Comparison of ENCODE assay signal across 9 mouse cellular contexts in the genomic region with DNA sequence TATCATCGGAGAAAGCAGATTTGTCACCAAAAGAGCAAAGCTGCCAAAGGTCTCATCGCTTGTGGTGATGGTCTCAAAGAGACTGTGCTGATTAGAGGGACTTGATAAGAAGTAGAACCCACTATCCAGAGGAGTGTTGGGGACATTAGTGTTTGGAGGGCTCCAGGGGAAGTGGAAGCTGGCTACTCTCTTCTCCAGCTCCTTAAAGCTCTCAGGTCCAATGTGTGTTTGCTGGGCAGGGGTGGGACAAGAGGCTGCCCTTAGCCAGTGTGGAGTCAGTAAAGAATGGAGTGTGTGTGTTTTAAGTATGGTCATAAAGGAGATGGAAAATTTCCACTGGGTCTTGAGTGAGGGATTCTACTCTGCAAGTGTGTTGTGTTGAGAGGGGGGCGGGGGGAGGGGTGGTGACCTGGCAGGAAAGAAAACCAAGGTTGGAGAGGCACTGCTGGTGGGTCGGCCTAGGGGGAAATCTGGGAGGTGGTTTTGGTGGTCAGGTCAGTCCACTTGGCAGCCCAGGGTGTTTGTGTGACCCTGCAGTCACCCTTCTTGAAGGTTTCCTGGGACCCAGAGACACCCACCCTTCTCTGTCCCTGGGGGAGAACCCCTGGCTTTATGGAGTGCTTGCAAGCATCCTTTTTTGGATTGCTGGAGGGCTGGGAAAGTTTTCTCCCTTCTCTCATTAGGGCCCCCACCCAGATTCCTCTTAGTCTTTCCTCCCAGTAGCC. TPM values are rescaled to one million over a fixed set of nuclear protein-coding genes. Genes with fewer than 3 reads are reported as not detected.
DNase-seq lines count a peak whose midpoint lies in the region; ATAC-seq and TF ChIP-seq lines count a peak whose summit lies in the region.
"Had no signal": no experiment of that assay in that cellular context is flagged by ENCODE, and none has a peak within 500 bp of the region (broad histone marks: within the 10 kb centered on the region; RNA-seq: fewer than 3 reads in every experiment).

No protein-coding gene starts in this region.

- H3K9ac ChIP-seq in heart, embryonic 16.5 days (ENCODE audit: low read length), result peak overlapping the region; percentile 96
- 0 out of 2 replicates have a peak overlapping the region, but pooled peaks have one; percentile 30 for H3K9ac ChIP-seq in liver, embryonic 11.5 days (ENCODE audit: low read depth, low read length)

- H3K27ac ChIP-seq in heart, embryonic 16.5 days (ENCODE audit: low read length), result peak overlapping the region; percentile 87
- H3K27ac ChIP-seq in liver, embryonic 11.5 days (ENCODE audit: low read depth, low read length), result 0 out of 2 replicates have a peak overlapping the region, but pooled peaks have one; percentile 19
- H3K27ac ChIP-seq in olfactory bulb, adult 2 months (ENCODE audit: insufficient read depth, low read depth, low read length), result peak overlapping the region; percentile 25; the same call in 1 of the 2 replicates

- no peak for ATAC-seq in heart, embryonic 16.5 days (replicated peaks; ENCODE audit: extremely low read depth, insufficient read depth, low FRiP score)
- no peak for ATAC-seq in liver, embryonic 11.5 days (replicated peaks; ENCODE audit: low FRiP score)

- TF ChIP-seq POLR2A in olfactory bulb, adult 2 months (IDR thresholded peaks at IDR 0.05; ENCODE audit: insufficient read depth, low read depth, low read length), result no peak

- TF ChIP-seq CTCF in olfactory bulb, adult 2 months (IDR thresholded peaks at IDR 0.05; ENCODE audit: insufficient read depth, low read depth, low read length), result no peak

- H3K36me3 ChIP-seq in heart, embryonic 16.5 days (ENCODE audit: control insufficient read depth, insufficient read depth), result peaks cover 3% of the 10 kb centered on the region
- no peaks in the 10 kb centered on the region for H3K36me3 ChIP-seq in liver, embryonic 11.5 days (ENCODE audit: control insufficient read depth, insufficient read depth, low read length)

- WGBS in heart, embryonic 16.5 days, result 12% methylated on average over 4 of the region's 4 CpGs
- 26% methylated on average over 4 of the region's 4 CpGs for WGBS in liver, embryonic 11.5 days
- 55% methylated on average over 4 of the region's 4 CpGs for WGBS in olfactory bulb, adult 2 months

- peak; percentile 51 for DNase-seq in kidney, adult 9 months
- no peak for DNase-seq in kidney, adult 11 months
- no peak for DNase-seq in liver, embryonic 11.5 days (ENCODE audit: low spot score)
- DNase-seq in right cerebral cortex, postnatal 4 days, result no peak
- DNase-seq in layer of hippocampus, postnatal 36 days, result no peak
- DNase-seq in c-Kit-positive CD71-positive TER-119-positive erythroid progenitor cells, embryonic 14.5 days (ENCODE audit: low spot score), result no peak

- peak overlapping the region; percentile 87 for H3K4me3 ChIP-seq in heart, embryonic 16.5 days (ENCODE audit: low read length)
- H3K4me3 ChIP-seq in liver, embryonic 11.5 days (ENCODE audit: low read depth, low read length), result peak overlapping the region; percentile 60
- peak overlapping the region; percentile 48 for H3K4me3 ChIP-seq in olfactory bulb, adult 2 months (ENCODE audit: insufficient read depth, low read depth, low read length)

- no peaks in the 10 kb centered on the region for H3K9me3 ChIP-seq in heart, embryonic 16.5 days (replicated peaks; ENCODE audit: control insufficient read depth, low read length)
- no peaks in the 10 kb centered on the region for H3K9me3 ChIP-seq in liver, embryonic 11.5 days (ENCODE audit: control insufficient read depth, low read length)

- no peaks in the 10 kb centered on the region for H3K27me3 ChIP-seq in heart, embryonic 16.5 days (ENCODE audit: control insufficient read depth, insufficient read depth, low read length)
- H3K27me3 ChIP-seq in liver, embryonic 11.5 days (replicated peaks; ENCODE audit: control insufficient read depth, insufficient read depth, low read length), result peaks cover 11% of the 10 kb centered on the region; the same call in 1 of the 2 replicates

- H3K4me2 ChIP-seq in heart, embryonic 16.5 days (ENCODE audit: low read depth, low read length), result peak overlapping the region; percentile 72
- peak overlapping the region; percentile 98 for H3K4me2 ChIP-seq in liver, embryonic 11.5 days

- peaks cover 22% of the 10 kb centered on the region for H3K4me1 ChIP-seq in heart, embryonic 16.5 days (ENCODE audit: control insufficient read depth, insufficient read depth, low read length)
- H3K4me1 ChIP-seq in liver, embryonic 11.5 days (replicated peaks; ENCODE audit: control insufficient read depth, insufficient read depth, low read length), result peaks cover 18% of the 10 kb centered on the region; the same call in 1 of the 2 replicates
- H3K4me1 ChIP-seq in olfactory bulb, adult 2 months (ENCODE audit: control insufficient read depth, insufficient read depth, low read length), result peaks cover 26% of the 10 kb centered on the region

RNA-seq across cellular contexts. Expression of a gene that starts 1.6 kb away (rescaled TPM):
- polyA plus RNA-seq in heart, embryonic 16.5 days (2015; fragmentation: Nextera tagmentation; extraction: Ambion mirVana), result 90.5 and 91.7 TPM in 2 replicates
- 32.3 and 33.2 TPM in 2 replicates for polyA plus RNA-seq in liver, embryonic 11.5 days (2014; fragmentation: Nextera tagmentation; extraction: Ambion mirVana)
- 64.3 and 543 TPM in 2 replicates for polyA plus RNA-seq in olfactory bulb, adult 2 months (2012; ENCODE audit: insufficient read depth, insufficient read length, low replicate concordance, missing spikeins)
- 10 to 100 TPM; 49.2 to 60.3 TPM for total RNA-seq in layer of hippocampus, postnatal 36 days (2021)
- total RNA-seq: MEL had no signal

Comparison
In these comparisons a context has a peak if more than half of its experiments do, and no peak if none do; other contexts are left out.
1. H3K27ac ChIP-seq: peak in every context shown above with its lines; median percentile 87 in heart, embryonic 16.5 days; 25 in olfactory bulb, adult 2 months; 19 in liver, embryonic 11.5 days.